Mouse (Mus musculus) thymus, adult 2 months (tissue): ENCODE results near the gene C1qtnf2. TPM values are rescaled to one million over a fixed set of nuclear protein-coding genes. Genes with fewer than 3 reads are reported as not detected.
A peak's percentile ranks its signal among the peaks of the same experiment; 100 is the strongest.

ENCODE experiments used
- DNase-seq: peaks from one replicate; pipeline ENCODE4 v3.0.0; 2021
- H3K27ac ChIP-seq: fragments of 200-500 bp; 2 replicates; pipeline ENCODE4 v1.5.1; 2012; ENCODE audit warnings: low read length, control low read depth; ENCODE audit not compliant: control insufficient read depth, insufficient read depth
- H3K27me3 ChIP-seq: fragments of 200-500 bp; 2 replicates; pipeline ENCODE4 v1.6.1; 2012; ENCODE audit warnings: mild to moderate bottlenecking, low read length, moderate library complexity, mixed read lengths; ENCODE audit not compliant: control insufficient read depth, insufficient read depth
- H3K36me3 ChIP-seq: fragments of 200-500 bp; 2 replicates; pipeline ENCODE4 v1.6.1; 2012; ENCODE audit warnings: mild to moderate bottlenecking, low read length, moderate library complexity; ENCODE audit not compliant: control insufficient read depth, insufficient read depth
- H3K4me1 ChIP-seq: fragments of 200-500 bp; replicated peaks from 2 replicates; pipeline ENCODE4 v1.6.1; 2012; ENCODE audit warnings: low read length; ENCODE audit not compliant: control insufficient read depth, insufficient read depth
- H3K4me3 ChIP-seq: fragments of 200-500 bp; 2 replicates; pipeline ENCODE4 v1.5.1; 2012; ENCODE audit warnings: mild to moderate bottlenecking, low read length, control low read depth, moderate library complexity; ENCODE audit not compliant: control insufficient read depth, insufficient read depth
- CTCF ChIP-seq: fragments of 200-500 bp; IDR thresholded peaks from 2 replicates; pipeline ENCODE4 v1.5.1; 2012; ENCODE audit warnings: mild to moderate bottlenecking, control low read depth, low read length, moderate library complexity, borderline replicate concordance; ENCODE audit not compliant: control insufficient read depth, poor library complexity, insufficient read depth; ENCODE audit errors: extremely low read depth
- POLR2A ChIP-seq: fragments of 200-500 bp; IDR thresholded peaks from 2 replicates; pipeline ENCODE4 v1.6.1; 2012; ENCODE audit warnings: mild to moderate bottlenecking, low read length, control low read depth, moderate library complexity; ENCODE audit not compliant: control insufficient read depth, poor library complexity, insufficient read depth; ENCODE audit errors: extremely low read depth
- WGBS: fragments of 180-500 bp; shearing (Covaris S2); methylation state at CpG from one replicate; pipeline ENCODE4 v1.1.7; 2018; 5-methylcytosine and 5-hydroxymethylcytosine counted together
- polyA plus RNA-seq: library from polyadenylated mRNA; depleted of rRNA; stranded (reverse); fragments of >200 nt; gene quantifications from 2 replicates; pipeline ENCODE4 v1.2.3, GENCODE M21; 2012

C1qtnf2 gene
- polyA plus RNA-seq, 1 experiment: 3.0 TPM

DNA sequence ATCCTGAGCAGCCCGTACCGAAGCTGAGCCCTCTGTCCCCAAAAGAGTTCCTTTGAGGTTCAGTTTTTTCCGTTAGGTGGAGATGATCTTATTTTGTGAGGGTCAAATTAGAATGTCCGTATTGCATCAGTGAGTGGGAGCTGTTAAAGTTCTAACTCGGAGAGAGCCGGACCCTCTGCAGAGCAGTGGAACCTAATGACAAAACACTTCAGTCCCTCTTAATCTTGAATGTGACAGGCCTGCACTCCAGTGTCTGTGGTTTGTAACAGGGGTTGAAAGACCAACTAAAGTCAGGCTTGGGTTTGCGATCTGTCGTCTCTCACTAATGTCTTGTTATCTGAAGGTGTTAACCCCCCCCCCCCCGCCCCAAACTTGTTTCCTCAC, 40.1 kb upstream of the C1qtnf2 start:
- H3K4me3 ChIP-seq: peak overlapping the region; percentile 71
- H3K27ac ChIP-seq: no peak overlapping the region
- H3K4me1 ChIP-seq: peaks cover 5% of the 10 kb centered on the region
- no peak for DNase-seq
- peaks cover 19% of the 10 kb centered on the region for H3K36me3 ChIP-seq
- no peaks in the 10 kb centered on the region for H3K27me3 ChIP-seq
- TF ChIP-seq POLR2A: no peak
- TF ChIP-seq CTCF: no peak
- WGBS: 0% methylated on average over 9 of the region's 9 CpGs

DNA sequence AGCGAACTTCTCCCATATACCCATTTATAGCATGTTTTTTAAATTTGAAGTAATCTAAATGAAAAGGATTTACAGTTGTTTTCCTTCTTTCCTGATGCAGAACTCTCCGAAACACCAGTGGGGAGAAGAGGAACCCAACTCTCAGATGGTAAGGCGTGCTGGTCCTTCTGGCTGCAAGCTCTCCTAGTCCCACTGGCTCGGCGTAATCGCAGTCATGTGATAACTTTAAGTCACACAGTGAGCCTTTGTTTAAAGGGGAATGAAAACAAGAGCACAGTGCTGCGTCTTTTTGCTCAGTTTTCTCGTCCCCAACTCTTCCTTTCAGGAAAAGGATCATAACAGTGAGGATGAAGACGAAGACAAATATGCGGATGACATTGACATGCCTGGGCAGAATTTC, 33.0 kb upstream of the C1qtnf2 start:
- no peak for DNase-seq
- TF ChIP-seq POLR2A: no peak
- no peak for TF ChIP-seq CTCF
- Histone ChIP-seq H3K4me3 (no peak overlapping the region), H3K4me1 (no peaks in the 10 kb centered on the region), H3K36me3 (peaks cover 90% of the 10 kb centered on the region), H3K27ac (no peak overlapping the region), H3K27me3 (no peaks in the 10 kb centered on the region)
- whole genome bisulfite sequencing: 96% methylated on average over 10 of the region's 10 CpGs

DNA sequence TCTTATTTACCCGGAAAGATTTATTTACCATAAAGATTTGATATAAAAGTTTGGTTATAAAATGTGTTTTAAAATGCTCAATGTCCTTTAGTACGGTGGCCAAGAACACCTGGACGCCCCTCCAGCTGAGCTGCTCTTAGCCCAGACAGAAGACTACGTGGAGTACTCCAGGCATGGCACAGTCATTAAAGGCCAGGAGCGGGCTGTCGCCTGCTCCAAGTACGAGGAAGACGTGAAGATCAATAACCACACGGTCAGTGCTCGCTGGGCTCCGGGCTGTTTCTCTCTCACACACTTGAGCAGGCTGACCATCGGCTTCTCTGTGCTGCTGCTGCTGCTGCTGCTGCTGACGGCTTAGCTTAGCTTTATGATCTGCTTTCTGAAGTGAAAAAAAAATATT, 30.9 kb upstream of the C1qtnf2 start:
- Histone ChIP-seq H3K27me3 (no peaks in the 10 kb centered on the region), H3K4me3 (no peak overlapping the region), H3K36me3 (peaks cover 93% of the 10 kb centered on the region), H3K4me1 (no peaks in the 10 kb centered on the region), H3K27ac (no peak overlapping the region)
- no peak for TF ChIP-seq POLR2A
- no peak for TF ChIP-seq CTCF
- DNase-seq: no peak
- WGBS: 97% methylated on average over 13 of the region's 13 CpGs

DNA sequence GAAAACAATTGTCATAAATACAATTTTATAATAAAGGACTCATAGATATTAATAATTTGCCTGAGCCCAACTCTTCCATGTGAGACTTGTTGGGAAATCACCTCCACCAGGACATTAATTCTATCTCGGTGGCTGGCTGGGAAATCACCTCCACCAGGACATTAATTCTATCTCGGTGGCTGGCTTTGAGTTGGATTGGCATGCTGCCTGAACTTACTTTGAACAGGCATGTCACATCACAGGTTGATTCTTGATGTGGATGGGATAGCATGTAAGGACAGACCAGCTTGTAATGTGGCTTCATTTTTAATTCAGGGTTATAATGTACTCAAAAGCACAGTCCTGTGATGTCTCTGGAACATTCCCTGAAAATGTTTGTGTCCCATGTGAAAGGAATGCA, 24.2 kb upstream of the C1qtnf2 start:
- 96% methylated on average over 2 of the region's 2 CpGs for WGBS

DNA sequence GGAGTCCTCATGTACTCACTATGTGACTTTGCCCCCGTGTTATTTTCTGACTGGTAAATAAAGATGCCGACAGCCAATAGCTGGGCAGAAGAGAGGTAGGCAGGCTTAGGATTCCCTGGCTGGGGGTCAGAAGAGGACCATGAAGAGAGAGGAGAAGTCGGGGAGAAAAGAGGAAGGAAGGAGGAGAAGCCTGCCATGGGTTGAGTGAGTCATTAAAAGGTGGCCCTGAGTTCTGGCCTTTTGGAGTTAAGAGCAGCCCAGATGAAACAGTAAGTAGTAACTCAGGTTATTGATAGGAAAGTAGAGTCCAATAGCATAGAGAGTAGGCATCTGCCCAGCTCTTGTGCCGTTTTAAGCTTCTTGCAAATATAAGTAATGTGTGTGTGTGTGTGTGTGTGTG, 22.8 kb upstream of the C1qtnf2 start:
- 32% methylated on average over 4 of the region's 4 CpGs for WGBS
- Histone ChIP-seq H3K36me3 (peaks cover 12% of the 10 kb centered on the region), H3K27ac (no peak overlapping the region), H3K4me1 (no peaks in the 10 kb centered on the region), H3K27me3 (no peaks in the 10 kb centered on the region), H3K4me3 (no peak overlapping the region)
- no peak for DNase-seq
- TF ChIP-seq POLR2A: no peak
- TF ChIP-seq CTCF: no peak

More for the DNA sequence above, 24.2 kb upstream of the C1qtnf2 start:
- TF ChIP-seq CTCF (no peak), POLR2A (no peak)
- H3K4me1 ChIP-seq: no peaks in the 10 kb centered on the region
- H3K4me3 ChIP-seq: no peak overlapping the region
- no peak for DNase-seq
- peaks cover 26% of the 10 kb centered on the region for H3K36me3 ChIP-seq
- no peaks in the 10 kb centered on the region for H3K27me3 ChIP-seq
- no peak overlapping the region for H3K27ac ChIP-seq

DNA sequence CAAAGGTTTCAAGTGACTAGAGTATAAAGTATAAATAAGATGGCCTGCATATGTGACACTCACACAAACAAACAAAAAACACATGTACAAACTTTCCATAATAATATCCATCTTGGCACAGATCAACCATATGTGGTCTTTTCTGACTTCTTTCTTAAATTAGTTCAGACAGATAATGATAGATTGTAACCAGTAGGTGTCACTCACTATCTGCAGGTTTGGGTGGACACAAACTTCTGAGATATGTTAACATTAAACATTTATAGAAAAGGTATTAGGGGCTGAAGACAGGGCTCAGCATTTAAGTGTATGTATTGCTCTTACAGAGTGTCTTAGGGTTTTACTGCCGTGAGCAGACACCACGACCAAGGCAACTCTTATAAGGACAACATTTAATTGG, 21.8 kb upstream of the C1qtnf2 start:
- Histone ChIP-seq H3K27ac (no peak overlapping the region), H3K36me3 (peaks cover 4% of the 10 kb centered on the region), H3K4me3 (no peak overlapping the region), H3K4me1 (no peaks in the 10 kb centered on the region), H3K27me3 (no peaks in the 10 kb centered on the region)
- no peak for DNase-seq
- TF ChIP-seq POLR2A: no peak
- no peak for TF ChIP-seq CTCF
- 88% methylated on average over 2 of the region's 2 CpGs for WGBS

DNA sequence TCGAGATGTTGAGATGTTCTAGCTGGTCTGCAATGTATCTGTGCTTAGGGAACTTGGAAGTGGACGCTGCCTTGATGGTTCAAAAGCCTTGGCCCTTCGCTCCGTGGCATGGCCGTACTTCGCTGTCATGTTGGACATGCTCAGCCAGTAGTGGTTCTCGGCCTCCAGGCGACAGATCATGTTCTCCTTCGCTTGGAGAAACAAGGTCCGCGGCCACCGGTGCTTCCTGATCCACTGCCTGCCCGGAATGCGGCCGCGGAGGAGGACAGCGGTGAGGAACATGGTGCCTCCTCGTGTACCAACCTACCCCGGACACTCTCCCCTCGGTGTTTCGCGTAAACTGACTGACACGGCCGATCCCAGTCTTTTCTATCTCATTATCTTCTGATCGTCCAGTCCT, 10.9 kb upstream of the C1qtnf2 start:
- H3K27me3 ChIP-seq: no peaks in the 10 kb centered on the region
- WGBS: 96% methylated on average over 25 of the region's 25 CpGs

More for the DNA sequence above, 10.9 kb upstream of the C1qtnf2 start:
- Histone ChIP-seq H3K4me3 (no peak overlapping the region), H3K27ac (no peak overlapping the region), H3K36me3 (no peaks in the 10 kb centered on the region), H3K4me1 (no peaks in the 10 kb centered on the region)
- TF ChIP-seq POLR2A (no peak), CTCF (no peak)
- no peak for DNase-seq
